Mouse (Mus musculus) midbrain, embryonic 10.5 days (tissue): ENCODE results near the gene Tas2r103. TPM values are rescaled to one million over a fixed set of nuclear protein-coding genes. Genes with fewer than 3 reads are reported as not detected.

ENCODE experiments used
- DNase-seq: peaks from one replicate; pipeline ENCODE4 v3.0.0-alpha.2; 2017; ENCODE audit warnings: low spot score
- H3K27ac ChIP-seq: fragments of 300-500 bp; sonication (generic); replicated peaks from 2 replicates; pipeline ENCODE4 v1.5.1; 2016; ENCODE audit warnings: mild to moderate bottlenecking
- H3K27me3 ChIP-seq: fragments of 300-500 bp; sonication (generic); 2 replicates; pipeline ENCODE4 v1.6.1; 2016; ENCODE audit warnings: low read depth, mild to moderate bottlenecking; ENCODE audit not compliant: poor library complexity, severe bottlenecking
- H3K36me3 ChIP-seq: fragments of 300-500 bp; sonication (generic); 2 replicates; pipeline ENCODE4 v1.6.1; 2016; ENCODE audit warnings: mild to moderate bottlenecking, moderate library complexity
- H3K4me1 ChIP-seq: fragments of 300-500 bp; sonication (generic); 2 replicates; pipeline ENCODE4 v1.6.1; 2016
- H3K4me3 ChIP-seq: fragments of 300-500 bp; sonication (generic); 2 replicates; pipeline ENCODE4 v1.5.1; 2016; ENCODE audit warnings: mild to moderate bottlenecking, moderate library complexity
- H3K9me3 ChIP-seq: fragments of 300-500 bp; sonication (generic); replicated peaks from 2 replicates; pipeline ENCODE4 v1.6.1; 2016; ENCODE audit warnings: mild to moderate bottlenecking
- WGBS: fragments of 180-500 bp; shearing (Covaris S2); methylation state at CpG from one replicate; pipeline ENCODE4 v1.1.7; 2016; 5-methylcytosine and 5-hydroxymethylcytosine counted together
- polyA plus RNA-seq: library from polyadenylated mRNA; unstranded; fragments of >200 nt; fragmentation: Nextera tagmentation; extraction: Ambion mirVana; gene quantifications from 2 replicates; pipeline ENCODE4 v1.2.1, GENCODE M21; 2016

The Tas2r103 gene
- not detected in 2 replicates for polyA plus RNA-seq

DNA sequence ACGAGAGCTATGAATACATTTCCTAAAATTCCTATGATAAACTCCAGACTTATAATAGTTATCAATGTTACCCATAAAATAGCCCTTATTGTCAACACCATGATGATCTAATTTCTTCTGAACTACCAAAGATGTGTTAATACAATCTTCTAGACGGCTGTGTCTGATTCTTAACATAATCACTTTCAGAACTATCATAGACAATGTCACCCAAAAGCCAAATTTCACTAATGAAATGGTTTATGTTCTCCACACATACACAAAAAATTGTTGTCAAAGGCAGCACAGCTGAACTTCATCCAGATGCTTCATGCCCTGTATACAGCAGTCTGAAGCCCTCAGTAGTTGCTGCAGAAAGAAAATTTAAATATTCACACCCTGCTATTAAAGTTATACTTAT is at the start of gene Tas2r103:
Gene Tas2r103, minus strand, starts transcription at position 101 of the 400 bp plus-strand sequence.
- no peak within 1 kb of the TSS for H3K27ac ChIP-seq
- H3K4me3 ChIP-seq, result no peak within 1 kb of the TSS
- H3K27me3 ChIP-seq, result no peaks in the 10 kb centered on the region
- DNase-seq, result no peak
- H3K36me3 ChIP-seq, result no peaks in the 10 kb centered on the region
- no peaks in the 10 kb centered on the region for H3K4me1 ChIP-seq
- H3K9me3 ChIP-seq, result no peaks in the 10 kb centered on the region
- 81% methylated on average over 2 of the region's 2 CpGs for WGBS

DNA sequence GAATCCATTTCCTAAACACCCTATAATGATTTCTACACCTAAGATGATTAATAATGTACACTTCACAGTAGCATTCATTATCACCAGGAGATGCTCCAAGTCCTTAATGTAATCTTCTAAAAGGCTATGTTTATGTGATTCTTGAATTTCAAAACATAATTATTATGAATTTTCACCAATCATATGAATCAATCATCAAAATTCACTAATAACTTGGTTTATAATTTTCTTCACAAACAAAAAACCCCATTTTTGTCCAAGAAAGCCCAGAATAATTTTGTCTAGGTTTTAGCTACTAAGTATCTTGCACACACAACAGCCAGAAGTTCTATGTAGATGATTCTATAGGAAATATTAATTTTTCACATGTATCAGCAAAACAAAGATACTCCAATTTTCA is 18.8 kb upstream of the Tas2r103 start, which contains the start of gene Tas2r140:
Gene Tas2r140, minus strand, starts transcription at position 101 of the 400 bp plus-strand sequence.
- no peaks in the 10 kb centered on the region for H3K36me3 ChIP-seq
- no peaks in the 10 kb centered on the region for H3K4me1 ChIP-seq
- no peak for DNase-seq
- H3K27ac ChIP-seq, result no peak within 1 kb of the TSS
- no peaks in the 10 kb centered on the region for H3K27me3 ChIP-seq
- H3K4me3 ChIP-seq, result no peak within 1 kb of the TSS
- H3K9me3 ChIP-seq, result no peaks in the 10 kb centered on the region

Other genes starting within 250 kb of the Tas2r103 start
- not detected in 2 replicates for gene Tas2r117, start 234.3 kb downstream of the Tas2r103 start, polyA plus RNA-seq
- not detected in 2 replicates for gene Tas2r123, start 190.0 kb downstream of the Tas2r103 start, polyA plus RNA-seq
- gene Tas2r116, start 181.7 kb downstream of the Tas2r103 start, polyA plus RNA-seq, result not detected in 2 replicates
- not detected in 2 replicates for gene Tas2r110, start 169.1 kb downstream of the Tas2r103 start, polyA plus RNA-seq
- not detected in 2 replicates for gene Tas2r113, start 144.1 kb downstream of the Tas2r103 start, polyA plus RNA-seq
- gene Tas2r125, start 127.5 kb downstream of the Tas2r103 start, polyA plus RNA-seq, result not detected in 2 replicates
- not detected in 2 replicates for gene Tas2r129, start 86.0 kb downstream of the Tas2r103 start, polyA plus RNA-seq
- gene Tas2r131, start 79.2 kb downstream of the Tas2r103 start, polyA plus RNA-seq, result not detected in 2 replicates
- gene Tas2r109, start 56.1 kb downstream of the Tas2r103 start, polyA plus RNA-seq, result not detected in 2 replicates
- not detected in 2 replicates for gene Tas2r140, start 18.7 kb upstream of the Tas2r103 start, polyA plus RNA-seq
- gene Smim10l1, start 67.8 kb upstream of the Tas2r103 start, polyA plus RNA-seq, result 71.8 and 84.5 TPM in 2 replicates